Mouse (Mus musculus) hindbrain, embryonic 11.5 days (tissue): ENCODE measurements around the gene Il22ra1. TPM values are rescaled to one million over a fixed set of nuclear protein-coding genes. Genes with fewer than 3 reads are reported as not detected.

Experiments used
- ATAC-seq: fragments of 200-750 bp; cut with Nextera tagmentation; 2 replicates; pipeline ENCODE4 v1.8.0; 2017; ENCODE audit warnings: mild to moderate bottlenecking, moderate TSS enrichment, moderate library complexity; ENCODE audit not compliant: low FRiP score
- DNase-seq: peaks from one replicate; pipeline ENCODE4 v3.0.0-alpha.2; 2015; ENCODE audit warnings: low spot score
- H3K27ac ChIP-seq: fragments of 300-500 bp; sonication (generic); 2 replicates; pipeline ENCODE4 v1.5.1; 2014; ENCODE audit warnings: mild to moderate bottlenecking, low read depth, low read length
- H3K27me3 ChIP-seq: fragments of 300-500 bp; sonication (generic); 2 replicates; pipeline ENCODE4 v1.6.1; 2014; ENCODE audit warnings: mild to moderate bottlenecking, low read length, moderate library complexity, mixed read lengths; ENCODE audit not compliant: control insufficient read depth, insufficient read depth
- H3K36me3 ChIP-seq: fragments of 300-500 bp; sonication (generic); 2 replicates; pipeline ENCODE4 v1.6.1; 2014; ENCODE audit warnings: mild to moderate bottlenecking, low read length, moderate library complexity, mixed read lengths; ENCODE audit not compliant: control insufficient read depth, insufficient read depth
- H3K4me1 ChIP-seq: fragments of 300-500 bp; sonication (generic); replicated peaks from 2 replicates; pipeline ENCODE4 v1.6.1; 2014; ENCODE audit warnings: low read length, mixed read lengths; ENCODE audit not compliant: control insufficient read depth, insufficient read depth
- H3K4me2 ChIP-seq: fragments of 300-500 bp; sonication (generic); replicated peaks from 2 replicates; pipeline ENCODE4 v1.6.1; 2014; ENCODE audit warnings: mild to moderate bottlenecking, low read depth, low read length
- H3K4me3 ChIP-seq: fragments of 300-500 bp; sonication (generic); 2 replicates; pipeline ENCODE4 v1.5.1; 2014; ENCODE audit warnings: low read depth, low read length
- H3K9ac ChIP-seq: fragments of 300-500 bp; sonication (generic); 2 replicates; pipeline ENCODE4 v1.6.1; 2014; ENCODE audit warnings: low read depth, low read length
- H3K9me3 ChIP-seq: fragments of 300-500 bp; sonication (generic); 2 replicates; pipeline ENCODE4 v1.6.1; 2016; ENCODE audit warnings: low read length; ENCODE audit not compliant: control insufficient read depth
- WGBS: fragments of 180-500 bp; shearing (Covaris S2); extraction: QIAGEN DNeasy Blood & Tissue Kit; methylation state at CpG from one replicate; pipeline ENCODE4 v1.1.7; 2014; 5-methylcytosine and 5-hydroxymethylcytosine counted together
- polyA plus RNA-seq: library from polyadenylated mRNA; unstranded; fragments of >200 nt; fragmentation: Nextera tagmentation; extraction: Ambion mirVana; gene quantifications from 2 replicates; pipeline ENCODE4 v1.2.1, GENCODE M21; 2014

Il22ra1 gene
- polyA plus RNA-seq, 1 experiment from 2014 or later: not detected

DNA sequence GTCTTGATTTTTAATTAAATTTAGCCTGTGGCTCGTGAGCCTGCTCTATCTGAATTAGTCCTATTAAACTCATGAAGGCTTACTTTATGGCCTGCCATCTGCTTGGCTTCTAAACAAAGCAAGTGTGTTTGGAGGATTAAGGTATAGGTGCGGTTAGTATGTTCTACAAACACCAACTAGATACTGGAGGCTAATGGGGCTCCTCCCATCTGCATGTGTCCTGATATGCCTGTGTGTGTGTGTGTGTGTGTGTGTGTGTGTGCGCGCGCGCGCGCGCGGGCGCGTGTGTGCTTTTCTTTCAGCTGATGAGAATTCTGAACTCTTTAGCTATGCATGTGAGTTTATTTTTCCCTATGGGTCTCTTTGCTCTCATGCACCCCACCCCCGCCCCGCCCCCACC, 11.7 kb downstream of the Il22ra1 start:
- Histone ChIP-seq H3K9me3 (no peaks in the 10 kb centered on the region), H3K27ac (no peak overlapping the region), H3K4me2 (no peak overlapping the region), H3K36me3 (no peaks in the 10 kb centered on the region), H3K27me3 (no peaks in the 10 kb centered on the region), H3K9ac (no peak overlapping the region), H3K4me3 (no peak overlapping the region), H3K4me1 (no peaks in the 10 kb centered on the region)
- no peak for DNase-seq
- WGBS: 93% methylated on average over 14 of the region's 14 CpGs
- ATAC-seq: no peak

DNA sequence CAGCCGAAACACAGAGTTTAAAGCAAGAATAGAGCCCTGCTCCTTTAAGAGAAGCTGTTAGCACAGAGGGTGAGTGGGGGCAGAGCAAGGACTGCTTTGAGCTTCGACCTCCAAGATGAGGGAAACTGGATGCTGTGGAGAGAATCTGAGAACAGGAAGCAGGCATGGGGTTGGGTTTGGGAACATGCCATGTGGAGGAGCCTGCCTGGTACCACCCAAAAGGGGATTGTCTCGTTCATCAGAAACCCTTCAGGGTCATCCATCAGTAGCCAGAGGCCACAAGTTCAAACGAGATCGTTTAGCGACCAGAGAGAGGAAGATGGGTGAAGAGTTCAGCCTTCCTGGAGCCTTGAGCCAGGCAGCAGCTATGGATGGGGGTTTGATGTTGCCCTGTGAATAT, 15.5 kb downstream of the Il22ra1 start:
- WGBS: 41% methylated on average over 6 of the region's 6 CpGs

DNA sequence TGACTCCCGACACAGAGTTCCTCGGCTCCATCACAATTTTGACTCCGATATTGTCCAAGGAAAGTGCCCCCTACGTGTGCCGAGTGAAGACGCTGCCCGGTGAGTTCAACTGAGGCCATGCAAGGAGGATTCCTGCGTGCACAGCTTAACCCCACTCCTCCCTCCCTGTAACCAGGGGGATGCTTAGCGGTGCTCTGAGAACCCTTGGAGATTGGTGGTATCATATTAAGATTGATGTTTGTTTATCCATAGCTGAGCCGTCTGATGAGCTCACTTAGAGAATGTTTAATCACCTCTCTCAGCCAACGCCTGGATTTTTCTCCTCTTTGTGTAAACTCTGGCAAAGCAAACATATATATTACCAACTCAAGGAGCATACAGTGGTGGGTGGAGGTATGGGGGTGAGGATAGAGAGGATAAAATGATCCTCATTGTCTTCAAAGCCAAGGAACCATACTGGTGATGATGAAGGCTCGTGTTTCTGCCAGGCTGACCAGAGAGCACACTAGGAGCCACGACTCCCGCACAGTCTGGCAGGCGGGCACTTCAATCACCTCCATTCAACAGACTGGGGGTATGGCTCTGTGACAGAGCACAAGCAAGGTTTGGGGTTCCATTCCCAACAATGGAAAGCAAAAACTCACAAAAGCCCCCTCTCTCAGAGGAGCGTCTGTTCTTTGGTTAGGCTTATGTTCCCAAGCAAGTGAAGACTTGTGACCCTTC, 16.9 kb downstream of the Il22ra1 start:
- no peak overlapping the region for H3K4me2 ChIP-seq
- H3K27me3 ChIP-seq: no peaks in the 10 kb centered on the region
- H3K36me3 ChIP-seq: no peaks in the 10 kb centered on the region
- H3K4me3 ChIP-seq: no peak overlapping the region
- no peak for ATAC-seq
- no peak for DNase-seq
- H3K9me3 ChIP-seq: no peaks in the 10 kb centered on the region
- no peaks in the 10 kb centered on the region for H3K4me1 ChIP-seq
- 67% methylated on average over 16 of the region's 16 CpGs for whole genome bisulfite sequencing
- H3K27ac ChIP-seq: no peak overlapping the region
- no peak overlapping the region for H3K9ac ChIP-seq

More for the DNA sequence above, 15.5 kb downstream of the Il22ra1 start:
- no peak overlapping the region for H3K27ac ChIP-seq
- ATAC-seq: no peak
- no peaks in the 10 kb centered on the region for H3K27me3 ChIP-seq
- DNase-seq: no peak
- no peaks in the 10 kb centered on the region for H3K4me1 ChIP-seq
- no peak overlapping the region for H3K4me2 ChIP-seq
- H3K4me3 ChIP-seq: no peak overlapping the region
- no peaks in the 10 kb centered on the region for H3K9me3 ChIP-seq
- H3K9ac ChIP-seq: no peak overlapping the region
- H3K36me3 ChIP-seq: no peaks in the 10 kb centered on the region

DNA sequence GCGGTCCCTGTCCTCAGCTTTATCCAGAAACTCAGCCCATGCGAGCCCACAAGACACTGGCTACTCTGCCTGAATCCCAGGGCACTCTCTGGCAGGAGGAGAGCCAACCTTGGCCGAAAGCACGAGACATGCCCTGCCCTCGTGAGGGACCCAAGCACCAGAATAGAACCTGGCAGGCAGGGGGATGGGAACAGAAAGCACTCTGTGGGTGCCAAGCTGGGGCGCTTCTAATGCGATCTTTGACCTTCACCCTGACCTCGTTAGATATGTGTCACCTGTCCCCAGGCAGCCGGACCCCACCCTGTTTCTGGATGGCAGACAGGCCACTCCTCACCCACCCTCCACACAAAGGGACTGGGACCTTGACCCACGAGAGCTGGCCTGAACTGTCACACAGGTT, 17.6 kb downstream of the Il22ra1 start:
- no peak for ATAC-seq
- H3K9ac ChIP-seq: no peak overlapping the region

DNA sequence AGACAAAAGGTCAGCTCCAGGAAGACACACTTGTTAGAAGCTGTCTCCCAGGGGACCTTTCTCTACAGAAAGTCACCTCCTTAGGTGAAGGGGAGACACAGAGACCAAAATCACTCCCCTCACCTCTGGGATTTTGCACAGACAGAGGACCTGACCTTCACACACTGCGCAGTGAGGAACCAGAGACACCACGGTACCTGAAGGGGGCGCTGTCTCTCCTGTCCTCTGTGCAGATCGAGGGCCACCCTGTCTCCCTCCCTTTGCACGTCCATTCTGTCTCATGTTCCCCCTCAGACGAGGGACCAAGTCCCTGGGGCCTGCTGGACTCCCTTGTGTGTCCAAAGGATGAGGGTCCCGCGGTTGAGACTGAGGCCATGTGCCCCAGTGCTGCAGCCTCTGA, 22.9 kb downstream of the Il22ra1 start:
- no peaks in the 10 kb centered on the region for H3K27me3 ChIP-seq
- DNase-seq (no peak), ATAC-seq (no peak)
- no peaks in the 10 kb centered on the region for H3K36me3 ChIP-seq
- H3K9me3 ChIP-seq: no peaks in the 10 kb centered on the region
- no peak overlapping the region for H3K4me3 ChIP-seq
- H3K27ac ChIP-seq: no peak overlapping the region
- no peak overlapping the region for H3K4me2 ChIP-seq
- H3K9ac ChIP-seq: no peak overlapping the region
- WGBS: 76% methylated on average over 8 of the region's 8 CpGs
- H3K4me1 ChIP-seq: no peaks in the 10 kb centered on the region

More for the DNA sequence above, 17.6 kb downstream of the Il22ra1 start:
- WGBS: 81% methylated on average over 10 of the region's 10 CpGs
- no peak for DNase-seq
- H3K9me3 ChIP-seq: no peaks in the 10 kb centered on the region
- H3K4me1 ChIP-seq: no peaks in the 10 kb centered on the region
- no peak overlapping the region for H3K4me3 ChIP-seq
- no peak overlapping the region for H3K4me2 ChIP-seq
- no peaks in the 10 kb centered on the region for H3K36me3 ChIP-seq
- H3K27ac ChIP-seq: no peak overlapping the region
- H3K27me3 ChIP-seq: no peaks in the 10 kb centered on the region

DNA sequence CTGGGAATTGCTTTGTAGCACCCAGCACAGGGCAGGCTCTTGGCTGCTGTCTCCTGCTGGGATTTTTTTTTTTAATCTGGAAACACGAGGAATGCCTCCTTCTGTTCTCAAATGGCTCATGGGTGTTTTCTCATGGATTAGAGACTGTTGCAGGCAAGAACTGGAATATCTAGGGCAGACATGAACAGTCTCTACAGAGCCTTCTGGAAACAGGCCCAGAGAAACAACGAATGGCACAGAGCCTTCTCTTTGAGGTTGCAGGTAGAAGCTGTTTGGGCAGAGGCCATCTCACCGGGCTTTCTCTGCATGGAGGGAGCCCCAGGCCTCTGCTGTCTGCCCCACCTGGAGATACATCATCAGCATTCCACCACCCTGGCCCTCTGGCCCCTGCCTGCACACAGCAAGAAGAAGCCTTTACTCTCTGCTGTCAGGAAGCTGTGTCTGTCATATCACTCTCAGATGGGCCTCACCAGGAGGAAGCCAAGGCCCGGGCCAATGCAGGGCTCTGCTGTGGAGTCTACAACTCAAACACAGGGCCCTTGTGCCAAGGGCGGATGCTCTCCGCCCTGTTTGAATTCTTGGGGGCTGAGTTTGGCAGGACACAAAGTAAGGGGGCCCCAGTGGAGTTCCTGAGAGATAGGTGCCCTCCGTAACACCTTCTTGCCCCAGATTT, 24.3 kb downstream of the Il22ra1 start:
- 92% methylated on average over 7 of the region's 7 CpGs for WGBS
- no peak overlapping the region for H3K27ac ChIP-seq
- H3K9me3 ChIP-seq: no peaks in the 10 kb centered on the region
- H3K9ac ChIP-seq: no peak overlapping the region
- no peak for ATAC-seq
- no peaks in the 10 kb centered on the region for H3K36me3 ChIP-seq
- no peaks in the 10 kb centered on the region for H3K27me3 ChIP-seq
- H3K4me2 ChIP-seq: no peak overlapping the region
- DNase-seq: no peak
- no peaks in the 10 kb centered on the region for H3K4me1 ChIP-seq
- no peak overlapping the region for H3K4me3 ChIP-seq

DNA sequence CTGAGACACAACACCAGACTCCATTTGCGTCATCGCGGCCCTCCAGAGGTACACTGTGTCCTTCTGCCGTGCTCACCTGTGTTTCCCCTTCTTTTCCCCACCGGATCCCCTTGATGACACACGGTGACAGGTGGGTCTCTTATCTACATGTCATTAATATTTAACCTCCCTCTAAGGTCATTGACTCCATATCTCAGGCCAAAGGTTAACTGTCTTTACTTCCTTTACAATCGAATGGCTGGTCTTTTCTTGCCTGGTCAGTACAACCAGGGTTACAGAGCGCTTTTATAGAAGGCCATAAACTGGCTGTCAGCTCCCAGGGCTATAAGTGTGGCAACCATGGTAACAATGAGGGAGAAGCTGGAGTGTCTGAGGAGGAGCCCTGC, 24.8 kb downstream of the Il22ra1 start:
- Histone ChIP-seq H3K4me1 (no peaks in the 10 kb centered on the region), H3K9ac (no peak overlapping the region), H3K9me3 (no peaks in the 10 kb centered on the region), H3K36me3 (no peaks in the 10 kb centered on the region), H3K4me3 (no peak overlapping the region), H3K27ac (no peak overlapping the region), H3K27me3 (no peaks in the 10 kb centered on the region), H3K4me2 (no peak overlapping the region)
- DNase-seq: no peak
- WGBS: 89% methylated on average over 8 of the region's 8 CpGs
- ATAC-seq: no peak

DNA sequence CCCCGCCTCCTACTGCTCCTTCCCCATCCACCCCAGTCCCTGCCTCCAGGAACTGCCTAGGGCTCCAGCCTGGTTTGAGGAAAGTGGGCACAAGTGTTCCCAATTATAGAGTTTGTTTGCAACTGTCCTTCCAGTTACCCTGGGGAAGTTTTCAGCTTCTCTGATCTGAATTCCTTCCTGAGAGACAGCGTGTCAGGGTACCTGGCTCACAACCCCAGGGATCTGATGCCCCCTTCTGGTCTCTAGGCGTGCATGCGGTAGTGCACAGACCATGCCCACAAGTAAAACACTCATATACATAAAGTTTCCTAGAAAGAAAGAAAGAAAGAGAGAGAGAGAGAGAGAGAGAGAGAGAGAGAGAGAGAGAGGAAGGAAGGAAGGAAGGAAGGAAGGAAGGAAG, 30.4 kb downstream of the Il22ra1 start:
- H3K9me3 ChIP-seq: no peaks in the 10 kb centered on the region
- no peaks in the 10 kb centered on the region for H3K27me3 ChIP-seq
- no peak overlapping the region for H3K4me2 ChIP-seq
- ATAC-seq (no peak), DNase-seq (no peak)
- 23% methylated on average over 4 of the region's 4 CpGs for WGBS
- H3K9ac ChIP-seq: no peak overlapping the region
- H3K36me3 ChIP-seq: no peaks in the 10 kb centered on the region
- H3K4me1 ChIP-seq: no peaks in the 10 kb centered on the region
- no peak overlapping the region for H3K27ac ChIP-seq
- H3K4me3 ChIP-seq: no peak overlapping the region

DNA sequence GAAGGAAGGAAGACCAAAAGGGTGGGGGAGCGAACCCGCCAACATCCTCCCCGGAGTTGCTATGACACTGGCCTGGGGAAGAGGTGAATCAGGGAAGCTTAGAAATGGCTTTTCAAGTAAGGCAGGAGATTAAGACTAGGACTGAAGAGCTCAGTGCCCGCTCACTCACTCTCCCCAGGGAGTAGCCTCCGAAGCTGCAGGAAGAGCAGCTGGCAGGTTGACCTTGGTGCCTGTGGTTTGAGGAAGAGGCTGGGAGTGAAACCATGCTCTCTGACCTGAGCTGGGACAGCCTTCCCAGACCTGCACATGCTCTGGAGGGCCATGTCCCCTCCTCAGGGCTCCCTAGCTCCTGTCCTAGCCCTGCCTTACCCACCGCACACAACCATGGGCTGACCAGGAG, 30.9 kb downstream of the Il22ra1 start:
- 31% methylated on average over 6 of the region's 6 CpGs for WGBS
- Histone ChIP-seq H3K4me2 (no peak overlapping the region), H3K9ac (no peak overlapping the region), H3K4me1 (no peaks in the 10 kb centered on the region), H3K4me3 (no peak overlapping the region), H3K27ac (no peak overlapping the region), H3K9me3 (no peaks in the 10 kb centered on the region), H3K36me3 (no peaks in the 10 kb centered on the region), H3K27me3 (no peaks in the 10 kb centered on the region)
- DNase-seq (no peak), ATAC-seq (no peak)
